Mouse (Mus musculus) inflammation-experienced regulatory T-cells, adult 6 months (primary cell): Measurements from ENCODE around the gene Tysnd1. TPM values are rescaled to one million over a fixed set of nuclear protein-coding genes. Genes with fewer than 3 reads are reported as not detected.

Source experiments
- ATAC-seq: one replicate; pipeline ENCODE4 v1.8.0; 2017
- polyA plus RNA-seq, 3 experiments: library from polyadenylated mRNA; unstranded; fragments of 100-300 nt; shearing (Covaris generic); gene quantifications; one replicate each; pipeline ENCODE4 v1.2.1; 2017

Tysnd1 gene
- 1 to 10 TPM; 1.5 to 4.1 (median 3.5) TPM for polyA plus RNA-seq

DNA sequence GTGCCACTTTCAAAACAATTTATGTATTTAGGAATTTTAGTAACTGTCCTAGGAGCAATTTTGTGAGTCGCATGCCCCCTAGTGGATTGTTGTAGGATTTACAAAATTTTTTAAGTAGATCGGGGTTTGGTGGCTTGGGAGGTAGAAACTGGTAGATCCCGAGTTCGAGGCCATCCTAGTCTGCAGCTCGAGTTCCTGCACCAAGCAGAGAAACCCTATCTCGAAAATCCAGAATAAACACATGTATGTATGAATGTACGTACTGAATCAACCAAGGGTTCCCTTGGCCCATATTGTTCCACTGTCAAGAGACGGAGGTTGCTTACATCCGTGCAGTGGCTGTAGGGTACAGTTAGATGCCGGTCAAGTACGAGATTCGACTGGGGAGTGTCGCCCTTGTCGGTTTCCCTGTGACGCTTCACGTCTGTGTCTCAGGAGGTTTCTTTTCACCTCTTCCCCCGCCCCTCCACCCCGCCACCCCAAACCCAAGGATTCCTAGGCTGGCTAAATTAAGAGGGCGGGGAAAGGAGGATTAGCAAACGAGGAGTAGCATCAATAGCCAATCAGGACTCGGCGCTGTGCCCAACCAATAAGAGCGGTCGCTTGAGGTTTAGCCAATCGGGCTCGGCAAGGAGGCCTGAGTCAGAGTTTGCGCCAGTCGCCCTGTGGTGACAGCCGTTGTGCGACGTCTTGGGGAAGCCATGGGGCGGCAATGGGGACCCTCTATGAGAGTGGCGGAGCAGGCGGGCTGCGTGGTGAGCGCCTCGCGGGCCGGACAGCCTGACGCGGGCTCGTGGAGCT is at the start of gene Tysnd1:
Tysnd1 (plus strand) TSS at position 645 of the 801 bp plus-strand sequence.
- ATAC-seq = peak; percentile 99

DNA sequence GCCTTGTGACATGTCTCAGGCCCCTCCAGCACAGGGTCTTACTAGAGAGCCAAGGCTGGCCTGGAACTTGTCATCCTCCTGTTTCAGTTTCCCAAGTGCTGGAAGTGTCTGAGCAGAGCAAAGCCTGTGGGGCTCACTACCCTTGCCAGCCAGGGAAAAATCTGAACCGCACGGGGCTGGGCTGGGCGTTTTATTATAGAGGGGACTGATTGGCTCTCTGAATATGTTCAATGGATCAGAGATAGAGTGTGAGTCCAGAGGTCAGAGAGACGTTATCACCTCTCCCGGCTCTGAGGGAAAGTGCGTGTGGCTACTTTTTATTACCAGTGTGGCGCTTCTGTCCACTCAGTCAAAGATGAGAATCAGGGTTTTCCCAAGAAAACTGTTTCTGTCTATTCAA is 48.8 kb upstream of the Tysnd1 start:
- no peak for ATAC-seq

DNA sequence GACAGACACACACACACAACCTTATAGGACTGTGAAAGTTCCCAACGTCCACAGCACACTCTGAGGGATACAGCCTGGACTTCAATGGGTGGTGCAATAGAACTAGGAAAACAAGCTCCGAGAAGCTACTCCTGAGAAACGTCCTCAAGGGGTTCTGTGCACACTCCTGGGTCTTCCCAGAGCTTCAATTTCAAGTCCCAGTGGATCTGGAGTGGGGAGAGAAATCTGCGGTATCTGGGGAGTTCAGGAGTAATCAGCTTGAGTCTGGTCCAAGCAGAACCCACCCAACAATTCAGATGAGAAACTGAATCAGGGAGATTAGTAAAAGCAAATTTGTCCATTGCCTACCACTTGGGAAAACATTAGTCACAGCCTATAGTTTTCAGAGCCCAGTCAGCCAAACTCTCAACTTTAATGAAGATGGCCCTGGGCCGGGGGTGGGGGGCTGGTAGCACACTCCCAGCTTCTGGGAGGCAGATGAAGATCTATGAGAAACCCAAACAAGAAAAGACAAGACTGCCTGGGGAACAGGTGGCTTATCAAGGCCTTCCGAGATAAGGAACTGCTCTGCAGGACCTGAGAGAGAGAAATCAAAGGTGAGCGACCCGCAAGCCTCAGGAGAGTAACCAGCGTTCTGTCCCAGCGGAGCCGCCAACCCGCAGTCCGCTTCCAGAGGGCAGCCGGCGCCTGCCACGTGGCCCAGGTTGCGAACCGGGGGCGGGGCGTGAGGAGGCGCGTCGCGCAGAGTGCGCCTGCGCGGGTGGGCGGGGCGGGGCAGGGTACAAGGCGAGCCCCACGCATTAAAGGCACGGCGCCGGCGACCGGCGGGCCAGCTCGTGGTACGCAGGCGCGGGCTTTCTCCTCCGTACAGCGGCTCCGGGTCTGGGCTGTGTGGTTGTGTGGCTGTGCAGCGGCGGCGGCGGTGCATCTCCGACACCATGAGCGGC is 47.3 kb upstream of the Tysnd1 start, which contains the start of gene Ppa1:
Ppa1 (plus strand) TSS at position 763 of the 947 bp plus-strand sequence.
- ATAC-seq = peak; percentile 82

DNA sequence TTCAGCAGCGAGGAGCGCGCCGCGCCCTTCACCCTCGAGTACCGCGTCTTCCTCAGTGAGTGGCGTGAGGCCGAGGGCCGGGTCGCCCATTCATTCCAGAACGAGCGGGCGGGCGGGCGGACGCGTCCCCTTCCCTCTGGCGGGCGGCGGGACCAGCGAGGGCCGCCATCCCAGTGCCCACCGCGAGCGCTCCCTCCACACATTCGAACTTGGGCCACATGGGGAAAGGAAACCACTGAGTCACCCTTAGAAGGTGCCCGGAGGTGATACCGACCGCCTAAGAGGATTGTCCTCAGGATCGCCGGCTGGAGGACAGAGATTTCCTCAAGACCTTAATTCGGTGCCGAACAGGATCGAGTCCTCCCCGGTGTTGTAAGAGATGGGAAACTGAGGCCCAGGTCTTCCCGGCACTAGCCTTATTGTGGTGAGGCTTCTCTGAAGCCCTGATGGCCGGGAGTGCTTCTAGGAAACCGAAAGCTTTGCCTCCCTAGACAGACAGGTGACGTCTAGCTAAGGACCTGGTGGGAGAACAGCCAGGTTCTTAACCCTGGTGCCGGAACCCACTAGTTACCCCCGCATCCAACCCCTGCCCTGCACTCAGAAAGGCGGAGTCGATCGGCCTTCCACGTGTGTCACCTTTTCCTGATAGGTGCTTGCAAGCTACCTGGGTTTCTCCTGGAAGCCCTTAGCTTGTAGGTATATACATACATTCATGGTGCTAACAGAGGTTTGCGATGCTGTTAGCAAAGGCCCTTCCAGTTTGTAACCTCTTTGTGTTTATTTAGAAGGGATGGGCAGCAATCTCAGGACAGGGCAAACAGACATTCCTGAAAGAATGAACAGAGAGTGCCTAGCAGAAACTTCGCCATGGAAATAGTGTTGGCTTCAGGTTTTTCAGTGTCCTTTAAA is 46.3 kb upstream of the Tysnd1 start:
- peak; percentile 52 for ATAC-seq

DNA sequence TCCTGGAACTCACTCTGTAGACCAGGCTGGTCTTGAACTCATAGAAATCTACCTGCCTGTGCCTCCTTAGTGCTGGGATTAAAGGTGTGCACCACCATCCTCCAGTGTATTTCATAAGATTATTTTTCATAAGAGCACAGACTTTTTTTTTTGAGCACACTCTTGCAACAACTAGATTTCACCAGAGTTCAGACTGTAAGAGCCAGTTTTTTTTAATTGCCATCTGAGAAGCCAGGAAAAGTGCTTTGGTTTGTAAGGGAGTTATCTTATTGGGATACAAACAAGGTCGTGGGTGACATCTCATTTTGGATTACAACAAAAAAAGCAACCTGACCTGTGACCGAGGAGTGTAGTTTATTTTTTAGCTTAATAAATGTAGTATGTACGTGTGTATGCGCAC is 41.2 kb upstream of the Tysnd1 start:
- ATAC-seq = no peak

DNA sequence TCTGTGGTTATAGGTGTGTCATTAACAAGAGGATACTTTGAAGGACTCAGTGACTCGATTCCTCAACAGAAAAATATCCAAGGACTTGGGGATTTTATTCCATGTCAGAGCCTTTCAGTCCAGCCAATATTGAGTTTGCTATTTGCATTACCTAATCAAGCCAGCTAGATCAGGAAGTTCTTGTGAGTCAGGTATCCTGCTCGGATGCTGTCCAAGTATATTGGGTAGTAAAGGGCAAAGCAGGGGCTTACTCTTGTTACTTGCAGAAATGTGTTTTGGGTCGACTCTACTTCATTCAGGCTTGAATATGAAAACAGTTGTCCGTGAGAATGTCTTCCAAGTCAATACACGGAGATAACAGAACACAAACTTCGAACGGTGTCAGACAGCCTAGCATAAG is 40.6 kb upstream of the Tysnd1 start:
- no peak for ATAC-seq

DNA sequence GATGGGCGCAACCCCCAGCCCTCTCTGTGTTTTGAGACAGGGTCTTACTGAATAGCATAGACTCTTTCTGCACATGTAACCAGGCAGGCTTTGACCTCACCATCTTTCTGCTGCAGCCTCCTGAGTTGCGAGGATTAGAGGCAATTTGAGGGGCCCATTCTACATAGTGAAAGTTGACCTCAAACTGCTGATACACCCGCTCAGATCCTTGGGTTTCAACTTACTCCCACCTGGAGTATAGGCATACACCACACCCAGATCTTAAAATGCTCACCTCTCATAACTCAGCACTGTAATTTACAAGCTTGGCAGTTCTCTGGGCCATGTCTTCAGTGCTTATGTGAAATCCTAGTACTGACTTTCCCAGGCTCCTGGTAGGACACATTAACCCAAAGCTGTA is 40.1 kb upstream of the Tysnd1 start:
- ATAC-seq = no peak

DNA sequence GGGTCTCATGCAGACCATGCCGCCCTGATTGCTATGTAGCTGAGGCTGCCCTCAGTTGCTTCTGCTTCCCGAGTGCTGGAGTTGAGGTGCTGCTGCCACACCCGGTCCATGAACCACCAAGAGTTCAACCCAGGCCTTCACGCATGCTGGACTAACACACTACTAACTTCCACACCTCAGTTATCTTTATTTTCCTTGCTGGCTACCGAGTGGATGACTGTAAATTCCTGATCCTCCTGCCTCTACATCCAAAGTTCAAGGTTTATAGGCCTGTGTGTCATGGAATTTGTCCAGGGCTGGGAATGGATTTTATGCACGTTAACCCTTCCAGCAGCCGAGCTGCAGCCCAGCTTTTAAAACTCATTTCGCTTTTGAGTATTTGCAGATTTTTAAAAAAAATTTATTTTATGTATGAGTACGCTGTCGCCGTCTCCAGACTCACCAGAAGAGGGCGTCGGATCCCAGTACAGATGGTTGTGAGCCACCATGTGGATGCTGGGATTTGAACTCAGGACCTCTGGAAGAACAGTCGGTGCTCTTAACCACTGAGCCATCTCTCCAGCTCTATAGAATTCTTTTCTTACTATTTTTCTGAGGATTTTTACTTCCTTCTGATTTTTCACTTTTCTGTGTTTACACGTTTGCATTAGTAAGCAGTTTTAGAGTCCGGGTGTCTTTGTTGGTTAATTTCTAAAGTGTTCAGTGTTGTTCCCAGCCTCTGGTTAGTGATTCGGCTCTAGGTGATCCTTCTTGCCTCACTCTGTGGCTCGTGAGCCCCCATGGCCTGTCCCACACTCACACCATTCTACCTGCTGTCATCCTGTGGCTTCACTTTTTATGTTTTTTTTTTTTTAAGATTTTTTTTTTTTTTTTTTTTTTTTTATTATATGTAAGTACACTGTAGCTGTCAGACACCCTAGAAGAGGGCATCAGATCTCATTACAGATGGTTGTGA is 38.1 kb upstream of the Tysnd1 start:
- ATAC-seq = no peak

DNA sequence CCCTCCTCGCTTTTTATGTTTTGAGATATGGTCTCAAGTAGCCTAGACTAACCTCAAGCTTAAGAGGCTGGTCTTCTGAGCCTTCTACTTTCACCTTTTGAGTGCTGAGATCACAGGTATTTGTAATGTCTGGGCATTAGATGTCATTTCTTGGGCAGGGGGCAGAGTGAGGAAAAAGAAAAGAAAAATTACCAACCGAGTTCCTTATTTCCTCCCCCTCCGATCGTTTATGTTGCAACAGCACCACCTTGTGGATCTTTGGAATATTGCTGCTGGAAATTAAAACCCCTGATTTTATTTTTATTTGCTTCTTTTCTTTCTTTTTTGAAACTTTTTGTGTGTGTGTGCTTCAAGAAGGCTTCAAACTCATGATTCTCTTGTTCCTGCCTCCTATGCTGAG is 37.3 kb upstream of the Tysnd1 start:
- ATAC-seq = peak; percentile 71

DNA sequence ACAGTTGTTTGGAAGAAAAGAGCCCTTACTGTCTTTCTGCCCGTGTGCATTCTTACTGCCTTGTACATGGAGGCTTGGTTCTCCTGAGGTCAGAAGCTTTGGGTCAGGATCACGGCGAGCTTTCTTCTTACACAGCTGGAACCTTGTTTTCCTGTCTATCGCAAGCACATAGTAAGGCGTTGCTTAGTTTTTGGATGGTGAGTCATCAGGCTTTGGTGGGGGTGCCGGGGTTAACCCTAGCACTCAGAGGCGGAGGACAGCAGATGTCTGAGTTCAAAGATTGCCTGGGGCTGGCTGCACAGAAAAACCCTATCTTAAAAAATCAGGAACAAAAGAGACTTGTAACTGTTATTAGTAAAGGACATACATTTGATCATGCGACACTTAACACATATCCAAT is 33.4 kb upstream of the Tysnd1 start:
- ATAC-seq = no peak

DNA sequence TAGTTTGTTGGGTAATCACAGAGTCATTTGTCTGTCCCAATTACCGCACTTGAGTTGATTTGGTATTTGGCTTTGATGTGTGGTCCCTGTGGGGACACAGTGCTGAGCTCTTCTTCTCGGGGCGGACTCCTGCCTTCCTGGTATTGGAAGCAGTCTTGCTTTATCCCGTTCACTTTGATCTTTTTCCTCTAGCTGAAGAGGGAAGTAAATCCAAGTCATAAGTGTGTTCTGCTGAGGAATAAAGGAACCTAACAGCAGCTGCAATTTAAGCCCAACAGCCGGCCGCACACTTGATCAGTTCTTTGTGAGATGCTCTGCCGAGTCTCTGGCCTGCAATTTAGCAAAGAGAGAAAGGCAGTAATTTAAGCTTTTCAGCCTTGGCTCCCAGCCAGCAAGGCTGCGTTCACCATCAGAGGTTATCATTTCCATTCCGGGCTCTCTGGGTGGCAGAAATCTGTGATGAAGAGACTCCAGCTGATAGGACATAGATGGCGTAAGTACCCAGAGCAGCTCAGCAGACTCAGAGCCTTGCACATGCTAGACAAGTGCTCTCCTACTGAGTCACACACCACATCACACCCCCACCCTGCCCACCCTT is 32.8 kb upstream of the Tysnd1 start:
- no peak for ATAC-seq

DNA sequence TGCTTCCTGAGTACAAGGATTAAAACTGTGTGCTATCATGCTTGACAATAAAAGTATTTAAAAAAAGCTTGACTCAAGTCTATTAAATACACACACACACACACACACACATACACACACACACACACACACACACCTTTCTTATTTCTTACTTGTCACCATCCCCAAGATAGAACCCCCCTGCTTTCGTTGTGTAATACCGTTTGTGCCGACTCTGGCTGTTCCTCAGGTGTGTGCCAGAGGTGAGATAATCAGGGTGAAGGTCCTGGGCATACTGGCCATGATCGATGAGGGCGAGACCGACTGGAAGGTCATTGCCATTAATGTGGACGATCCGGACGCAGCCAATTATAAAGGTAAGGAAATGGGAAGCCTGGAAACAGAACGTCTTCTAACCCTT is 30.2 kb upstream of the Tysnd1 start:
- ATAC-seq = no peak

DNA sequence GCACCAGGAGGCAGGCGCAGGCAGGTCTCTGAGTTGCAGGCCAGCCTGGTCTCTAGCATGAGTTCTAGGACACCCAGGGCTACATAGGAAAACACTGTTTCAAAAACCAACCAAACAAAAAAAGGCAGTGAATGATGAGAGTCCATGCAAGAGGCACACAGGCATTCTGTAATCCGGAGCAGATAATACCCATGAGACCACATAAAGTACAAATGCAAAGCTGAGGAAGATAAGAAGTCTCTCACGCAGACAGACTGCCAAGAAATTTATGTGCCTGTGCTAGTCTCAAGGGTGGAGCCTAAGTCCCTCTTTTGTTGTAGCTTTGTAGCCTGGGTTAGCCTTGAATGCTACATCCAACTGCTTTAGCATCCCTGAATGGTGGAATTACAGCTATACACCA is 29.7 kb upstream of the Tysnd1 start:
- ATAC-seq = no peak

DNA sequence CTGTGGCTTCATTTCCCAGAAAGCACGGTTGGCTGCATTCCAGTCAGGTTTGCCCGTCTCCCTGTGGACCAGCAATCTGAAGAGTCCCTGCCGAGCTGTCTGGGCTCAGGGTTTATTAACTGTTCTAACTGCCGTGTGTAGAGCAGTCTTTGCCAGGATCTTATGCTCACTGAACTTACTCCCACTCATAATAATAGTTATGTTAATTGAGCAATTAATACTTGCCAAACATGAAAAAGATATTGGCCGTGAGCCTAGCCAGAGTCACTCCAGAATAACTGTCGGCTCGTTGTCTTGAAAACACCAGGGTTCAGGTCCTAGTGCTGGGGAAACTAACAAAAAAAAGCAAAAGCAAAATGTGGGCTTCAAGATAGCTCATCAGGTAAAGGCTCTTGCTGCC is 26.0 kb upstream of the Tysnd1 start:
- ATAC-seq = no peak

DNA sequence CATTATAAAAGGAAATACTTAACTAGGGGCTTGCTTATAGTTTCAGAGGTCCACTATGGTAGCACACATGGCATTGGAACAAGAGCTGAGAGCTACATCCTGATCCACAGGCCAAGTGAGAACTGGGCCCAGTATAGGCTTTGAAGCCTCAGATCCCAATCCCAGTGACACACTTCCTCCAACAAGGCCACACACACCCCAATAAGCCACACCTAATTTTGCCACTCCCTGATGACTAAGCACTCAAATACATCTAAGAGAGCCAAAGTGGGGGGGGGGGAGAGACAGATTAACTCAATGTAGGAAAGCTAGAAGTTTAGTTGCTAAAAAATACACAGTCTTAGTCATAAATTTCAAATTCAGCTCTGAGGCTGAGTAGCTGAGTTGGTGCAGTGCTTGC is 25.4 kb upstream of the Tysnd1 start:
- ATAC-seq = no peak

DNA sequence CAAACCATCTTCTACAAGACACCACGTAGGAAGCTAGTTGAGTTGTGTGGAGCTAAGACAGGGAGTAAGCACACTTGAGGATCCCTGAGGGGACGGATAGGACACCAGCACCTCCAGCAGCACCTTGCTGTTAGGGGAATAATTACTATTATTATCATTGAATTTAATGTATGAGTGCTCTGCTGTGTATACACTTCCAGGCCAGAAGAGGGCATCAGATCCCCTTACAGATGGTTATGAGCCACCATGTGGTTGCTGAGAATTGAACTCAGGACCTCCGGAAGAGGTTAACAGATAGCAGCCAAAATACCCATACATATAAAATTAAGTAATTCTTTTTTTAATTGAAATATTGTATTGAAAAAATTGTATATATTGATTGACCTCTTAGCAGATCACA is 24.6 kb upstream of the Tysnd1 start:
- no peak for ATAC-seq

DNA sequence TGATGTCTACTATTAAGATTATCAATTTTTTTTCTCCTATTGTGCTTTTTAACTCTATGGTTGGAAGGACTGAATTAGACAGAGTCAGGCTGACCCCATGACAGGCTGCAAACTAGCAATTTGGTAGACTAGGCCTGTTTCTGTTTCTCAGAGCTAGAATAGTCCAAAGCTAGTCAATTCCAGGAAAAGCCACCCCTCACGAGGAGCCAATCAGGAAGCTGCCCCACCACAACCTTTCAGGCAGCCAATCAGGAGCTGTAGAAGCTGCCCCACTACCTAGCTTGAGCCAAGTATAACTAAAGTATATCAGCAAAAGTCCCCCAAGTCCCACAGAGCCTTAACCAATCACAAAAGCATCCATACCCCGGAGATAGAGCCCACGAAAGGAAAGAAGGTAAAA is 19.4 kb upstream of the Tysnd1 start:
- ATAC-seq = no peak

DNA sequence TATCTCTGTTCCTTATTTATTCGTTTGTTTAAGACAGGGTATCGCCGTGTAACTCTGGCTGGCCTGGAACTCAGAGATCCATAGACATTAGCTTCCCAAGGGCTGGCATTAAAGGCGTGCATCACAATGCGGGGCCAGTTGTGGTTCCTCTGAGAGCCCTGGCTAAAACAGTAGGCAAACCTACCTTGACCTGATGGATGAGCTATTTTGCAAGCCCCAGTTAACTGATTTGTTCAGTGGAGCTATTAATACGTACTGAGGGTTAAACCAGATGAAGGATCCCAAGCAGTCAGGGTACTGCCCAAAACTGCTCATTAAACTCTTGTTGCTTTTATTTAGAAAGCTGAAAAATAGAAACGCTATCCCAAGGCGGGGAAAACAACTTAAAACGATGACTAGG is 15.8 kb upstream of the Tysnd1 start:
- no peak for ATAC-seq

DNA sequence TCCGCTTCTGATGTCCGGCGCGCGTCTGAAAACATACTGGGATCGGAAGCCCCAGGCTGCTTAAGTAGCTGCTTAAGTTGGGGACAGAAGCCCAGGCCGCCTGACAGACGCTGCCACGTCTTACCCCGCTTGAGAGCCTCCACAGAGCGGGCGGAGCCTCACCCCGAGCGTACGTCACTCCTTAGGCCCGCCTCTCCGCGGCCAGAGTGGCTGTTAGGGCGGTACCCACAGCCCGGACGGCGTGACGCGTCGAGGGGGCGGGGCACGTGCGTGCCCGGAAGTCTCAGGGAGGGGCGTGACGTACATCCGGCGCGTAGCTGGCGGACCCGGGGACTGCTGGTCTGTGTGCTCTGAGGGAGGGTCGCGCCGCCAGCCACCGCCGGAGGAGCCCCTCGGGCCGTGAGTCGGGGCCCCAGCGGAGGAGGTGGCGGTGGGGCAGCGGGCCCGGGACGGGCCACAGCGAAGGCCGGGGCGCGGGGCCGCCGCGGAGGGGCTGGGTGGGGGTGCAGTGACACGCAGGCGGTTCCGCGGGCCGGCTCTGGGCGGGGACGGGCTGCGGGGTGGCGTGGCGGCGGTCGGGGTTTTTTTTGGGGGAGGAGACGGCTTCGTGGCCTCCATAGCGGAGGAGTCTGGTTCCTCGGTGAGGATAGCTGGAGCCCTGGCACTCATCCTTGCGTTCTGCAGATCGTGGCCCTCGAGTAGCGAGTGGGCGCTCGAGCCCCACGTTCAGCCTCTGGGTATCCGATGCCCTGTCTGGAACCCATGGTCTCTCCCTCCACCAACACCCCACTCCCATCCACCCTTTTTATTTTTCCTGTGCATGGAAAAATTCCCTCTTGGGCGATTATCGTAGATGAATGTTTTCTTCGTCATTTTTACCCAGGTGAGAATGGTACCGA is 15.1 kb upstream of the Tysnd1 start, which contains the start of gene Sar1a:
Sar1a (plus strand) TSS at position 285 of the 899 bp plus-strand sequence.
- peak; percentile 97 for ATAC-seq

DNA sequence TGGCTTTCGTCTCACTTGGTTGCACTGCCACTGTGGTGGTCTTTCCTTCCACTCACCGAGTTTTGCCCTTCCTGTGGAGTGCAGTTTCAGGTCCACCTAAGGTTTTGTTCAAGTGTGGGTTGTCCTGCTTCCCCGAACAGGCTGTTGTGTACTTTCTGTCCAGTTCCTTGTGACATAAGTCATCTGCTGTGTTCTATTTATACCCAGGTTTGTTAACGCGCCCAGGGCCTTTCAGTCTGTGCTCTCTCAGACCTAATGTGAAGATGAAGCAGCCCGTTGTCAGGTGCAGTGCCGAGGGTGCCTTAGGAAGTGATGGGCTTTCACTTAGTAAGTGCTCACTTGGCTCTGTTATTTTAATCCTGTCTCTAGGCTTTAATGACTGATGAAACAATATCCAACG is 5.9 kb upstream of the Tysnd1 start:
- no peak for ATAC-seq
